Mouse (Mus musculus) midbrain, embryonic 15.5 days (tissue): Measurements from ENCODE around the gene Pif1. TPM values are rescaled to one million over a fixed set of nuclear protein-coding genes. Genes with fewer than 3 reads are reported as not detected.

Source experiments
- ATAC-seq: fragments of 200-750 bp; cut with Nextera tagmentation; replicated peaks from 2 replicates; pipeline ENCODE4 v1.8.0; 2017; ENCODE audit warnings: moderate TSS enrichment
- H3K27ac ChIP-seq: fragments of 300-500 bp; sonication (generic); 2 replicates; pipeline ENCODE4 v1.5.1; 2015; ENCODE audit warnings: mild to moderate bottlenecking, inconsistent platforms
- H3K27me3 ChIP-seq: fragments of 300-500 bp; sonication (generic); replicated peaks from 2 replicates; pipeline ENCODE4 v1.6.1; 2015; ENCODE audit warnings: inconsistent platforms
- H3K36me3 ChIP-seq: fragments of 300-500 bp; sonication (generic); replicated peaks from 2 replicates; pipeline ENCODE4 v1.6.1; 2015; ENCODE audit warnings: inconsistent platforms
- H3K4me1 ChIP-seq: fragments of 300-500 bp; sonication (generic); 2 replicates; pipeline ENCODE4 v1.6.1; 2015; ENCODE audit warnings: inconsistent platforms
- H3K4me2 ChIP-seq: fragments of 300-500 bp; sonication (generic); 2 replicates; pipeline ENCODE4 v1.6.1; 2015; ENCODE audit warnings: inconsistent platforms, mild to moderate bottlenecking, moderate library complexity
- H3K4me3 ChIP-seq: fragments of 300-500 bp; sonication (generic); 2 replicates; pipeline ENCODE4 v1.5.1; 2015; ENCODE audit warnings: mild to moderate bottlenecking, inconsistent platforms
- H3K9ac ChIP-seq: fragments of 300-500 bp; sonication (generic); 2 replicates; pipeline ENCODE4 v1.6.1; 2015; ENCODE audit warnings: mild to moderate bottlenecking, inconsistent platforms
- H3K9me3 ChIP-seq: fragments of 300-500 bp; sonication (generic); 2 replicates; pipeline ENCODE4 v1.6.1; 2016; ENCODE audit warnings: inconsistent platforms
- WGBS: fragments of 180-500 bp; shearing (Covaris S2); methylation state at CpG from one replicate; pipeline ENCODE4 v1.1.7; 2015; ENCODE audit warnings: mixed read lengths; 5-methylcytosine and 5-hydroxymethylcytosine counted together
- polyA plus RNA-seq: library from polyadenylated mRNA; unstranded; fragments of >200 nt; fragmentation: Nextera tagmentation; extraction: Ambion mirVana; gene quantifications from 2 replicates; pipeline ENCODE4 v1.2.1, GENCODE M21; 2015

Pif1 gene
- polyA plus RNA-seq, 1 experiment from 2014 or later: 2.3 TPM

DNA sequence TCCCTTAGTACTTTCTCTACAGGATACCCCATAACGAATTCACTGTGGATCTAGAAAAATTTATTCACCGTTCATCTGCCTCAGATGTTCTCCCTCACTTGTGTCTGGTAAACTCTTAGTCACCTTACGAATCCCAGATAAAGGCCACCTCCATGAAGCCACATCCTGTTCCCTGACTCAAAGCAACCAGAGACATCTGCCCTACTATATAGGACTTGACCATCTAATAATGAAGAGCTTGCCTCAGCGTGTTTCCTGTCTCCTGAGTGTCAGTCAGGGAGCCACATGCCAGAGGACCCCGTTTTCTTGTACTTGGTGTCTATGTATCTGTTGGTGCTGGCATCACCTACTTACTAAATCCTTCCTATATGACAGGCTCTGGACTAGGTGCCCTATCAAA is 37.3 kb upstream of the Pif1 start:
- Histone ChIP-seq H3K4me1 (no peaks in the 10 kb centered on the region), H3K9ac (no peak overlapping the region), H3K36me3 (no peaks in the 10 kb centered on the region), H3K4me2 (no peak overlapping the region), H3K27ac (no peak overlapping the region), H3K4me3 (no peak overlapping the region), H3K27me3 (no peaks in the 10 kb centered on the region), H3K9me3 (no peaks in the 10 kb centered on the region)
- ATAC-seq: no peak
- 84% methylated on average over 5 of the region's 5 CpGs for WGBS

DNA sequence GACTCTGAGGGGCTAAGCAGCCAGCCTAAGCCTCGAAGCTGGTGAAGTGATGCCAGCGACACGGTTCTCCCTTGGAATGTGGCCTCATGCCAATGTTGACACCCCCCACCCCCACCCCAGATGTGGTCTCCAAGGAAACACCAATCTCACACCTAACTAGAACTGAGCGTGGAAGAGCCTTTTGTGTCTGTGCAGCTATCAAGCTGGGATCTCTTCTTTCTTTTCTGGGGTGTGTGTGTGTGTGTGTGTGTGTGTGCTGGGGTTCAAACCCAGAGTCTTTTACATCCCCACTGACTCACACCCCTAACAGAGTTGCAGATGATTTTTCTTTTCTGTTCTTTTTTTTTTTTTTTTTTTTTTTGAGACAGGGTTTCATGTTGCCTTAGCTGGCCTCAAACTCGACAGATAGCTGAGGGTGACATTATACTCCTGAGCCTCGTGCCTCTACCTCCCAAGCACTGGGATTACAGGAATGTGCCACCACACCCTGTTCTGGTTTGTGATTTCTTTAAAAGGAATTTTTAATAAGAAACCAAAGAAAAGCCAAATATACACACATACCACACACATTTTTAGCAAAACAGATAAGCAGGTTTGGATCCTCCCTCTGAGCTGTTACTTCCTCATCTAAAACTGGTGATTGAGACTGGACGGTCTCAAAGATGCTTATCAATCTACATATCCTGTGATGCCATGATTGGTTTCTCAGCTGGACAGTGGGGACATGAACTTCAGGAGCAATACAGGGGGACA is 36.7 kb upstream of the Pif1 start:
- Histone ChIP-seq H3K27ac (no peak overlapping the region), H3K4me2 (no peak overlapping the region), H3K9ac (no peak overlapping the region), H3K36me3 (no peaks in the 10 kb centered on the region), H3K4me1 (peaks cover 2% of the 10 kb centered on the region; the same call in 1 of the 2 replicates), H3K9me3 (no peaks in the 10 kb centered on the region), H3K27me3 (no peaks in the 10 kb centered on the region), H3K4me3 (no peak overlapping the region)
- 26% methylated on average over 7 of the region's 7 CpGs for WGBS
- ATAC-seq: no peak

DNA sequence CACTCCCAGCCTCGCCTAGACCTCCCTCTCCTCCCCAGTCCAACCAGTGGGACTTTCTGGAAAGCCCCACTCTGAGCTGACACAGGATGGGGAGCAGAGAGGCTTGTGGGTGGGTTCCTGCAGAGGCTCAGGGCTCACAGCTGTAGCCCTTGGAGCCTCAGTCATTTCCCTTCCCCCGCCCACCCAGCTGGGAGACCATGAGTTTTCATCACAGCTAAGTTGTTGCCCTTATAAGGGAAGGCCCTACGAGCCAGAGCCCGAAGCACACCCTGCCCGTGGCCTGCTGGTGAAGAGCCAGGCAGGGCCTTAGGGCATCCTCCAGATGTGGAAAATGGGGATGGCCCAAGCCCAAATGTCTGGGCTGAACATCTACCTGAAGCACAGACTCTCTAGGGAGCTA is 35.9 kb upstream of the Pif1 start:
- Histone ChIP-seq H3K27me3 (no peaks in the 10 kb centered on the region), H3K4me2 (no peak overlapping the region), H3K36me3 (no peaks in the 10 kb centered on the region), H3K4me1 (peaks cover 3% of the 10 kb centered on the region; the same call in 1 of the 2 replicates), H3K9ac (no peak overlapping the region), H3K4me3 (no peak overlapping the region), H3K27ac (no peak overlapping the region), H3K9me3 (no peaks in the 10 kb centered on the region)
- no peak for ATAC-seq
- WGBS: 51% methylated on average over 5 of the region's 5 CpGs

GRCm38 (mm10) chr9:65552141-65552540 is 34.8 kb upstream of the Pif1 start:
- H3K4me1 ChIP-seq: peaks cover 3% of the 10 kb centered on the region; the same call in 1 of the 2 replicates
- no peak overlapping the region for H3K4me3 ChIP-seq
- WGBS: 95% methylated on average over 5 of the region's 5 CpGs
- H3K4me2 ChIP-seq: no peak overlapping the region
- no peaks in the 10 kb centered on the region for H3K36me3 ChIP-seq
- no peak overlapping the region for H3K9ac ChIP-seq
- H3K9me3 ChIP-seq: no peaks in the 10 kb centered on the region
- no peak for ATAC-seq
- H3K27ac ChIP-seq: no peak overlapping the region
- no peaks in the 10 kb centered on the region for H3K27me3 ChIP-seq

DNA sequence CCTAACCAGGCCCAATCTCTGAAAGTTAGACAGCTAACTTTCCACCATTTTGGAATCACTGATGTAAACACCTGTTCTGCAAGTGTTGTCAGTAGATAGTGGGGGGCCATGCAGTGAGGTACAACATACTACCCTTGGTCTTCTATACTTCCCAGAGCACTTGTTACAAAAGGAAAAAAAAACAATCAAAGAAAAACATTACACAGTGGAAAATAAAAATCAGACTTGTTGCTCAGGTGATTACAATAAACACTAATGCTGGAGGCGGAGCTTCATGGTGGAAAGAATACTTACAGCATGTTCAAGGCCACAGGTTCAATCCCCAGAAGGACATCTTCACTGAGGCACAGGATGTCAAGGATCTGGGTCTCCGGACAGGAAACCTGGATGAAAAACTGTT is 34.2 kb upstream of the Pif1 start:
- H3K4me1 ChIP-seq: peaks cover 3% of the 10 kb centered on the region; the same call in 1 of the 2 replicates
- 95% methylated on average over 2 of the region's 2 CpGs for WGBS
- H3K27me3 ChIP-seq: no peaks in the 10 kb centered on the region
- H3K4me2 ChIP-seq: no peak overlapping the region
- no peaks in the 10 kb centered on the region for H3K36me3 ChIP-seq
- H3K9me3 ChIP-seq: no peaks in the 10 kb centered on the region
- H3K4me3 ChIP-seq: no peak overlapping the region
- H3K27ac ChIP-seq: no peak overlapping the region
- no peak for ATAC-seq
- H3K9ac ChIP-seq: no peak overlapping the region

- Histone ChIP-seq H3K4me2 (no peak overlapping the region), H3K4me3 (no peak overlapping the region), H3K27ac (no peak overlapping the region), H3K9ac (no peak overlapping the region), H3K27me3 (no peaks in the 10 kb centered on the region), H3K4me1 (peaks cover 3% of the 10 kb centered on the region; the same call in 1 of the 2 replicates), H3K9me3 (no peaks in the 10 kb centered on the region), H3K36me3 (no peaks in the 10 kb centered on the region)
- no peak for ATAC-seq
- WGBS: 14% methylated on average over 5 of the region's 5 CpGs
These were observed 32.0 kb upstream of the Pif1 start for GRCm38 (mm10) chr9:65555001-65555405.

DNA sequence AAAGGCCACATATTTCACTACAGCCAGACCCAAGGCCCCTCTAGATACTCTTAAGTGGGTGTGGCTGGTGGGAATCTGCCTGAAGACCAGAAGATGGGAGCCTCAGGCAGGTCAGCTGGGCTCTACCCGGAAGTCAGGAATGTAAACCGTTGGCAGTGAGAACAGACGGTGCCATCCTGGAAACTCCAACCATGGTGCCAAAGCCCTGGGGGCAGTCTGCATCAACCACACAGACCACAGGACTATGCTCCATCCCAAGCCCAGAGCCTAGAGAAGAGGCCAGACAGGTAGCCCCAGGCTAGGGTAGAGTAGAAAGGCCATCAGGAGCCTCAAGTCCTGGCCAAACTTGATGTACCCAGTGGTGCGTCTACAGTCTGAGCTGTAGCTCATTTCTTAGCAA is 31.3 kb upstream of the Pif1 start:
- no peak for ATAC-seq
- H3K4me3 ChIP-seq: no peak overlapping the region
- H3K36me3 ChIP-seq: no peaks in the 10 kb centered on the region
- no peaks in the 10 kb centered on the region for H3K27me3 ChIP-seq
- no peak overlapping the region for H3K9ac ChIP-seq
- H3K4me2 ChIP-seq: no peak overlapping the region
- WGBS: 84% methylated on average over 4 of the region's 4 CpGs
- no peaks in the 10 kb centered on the region for H3K9me3 ChIP-seq
- no peak overlapping the region for H3K27ac ChIP-seq
- H3K4me1 ChIP-seq: peaks cover 3% of the 10 kb centered on the region; the same call in 1 of the 2 replicates

DNA sequence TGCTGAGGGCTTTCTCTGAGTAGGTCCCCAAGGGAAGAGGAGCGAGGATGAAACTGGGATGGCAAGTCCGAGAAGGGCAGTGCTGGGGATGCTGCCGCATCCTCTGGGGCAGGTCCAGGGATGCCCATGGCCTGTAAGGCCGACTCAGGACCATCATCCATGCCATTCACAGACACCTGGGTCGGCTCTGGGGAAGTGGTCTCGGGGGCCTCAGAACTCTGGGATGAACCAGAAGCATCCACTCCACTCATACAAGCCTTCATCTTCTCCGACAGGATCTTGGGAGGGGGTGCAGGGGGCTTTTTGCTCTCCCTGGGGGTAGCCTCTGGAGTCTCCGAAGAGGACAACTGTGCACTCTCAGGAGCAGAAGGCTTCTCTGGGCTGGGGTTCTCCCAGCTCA is 30.6 kb upstream of the Pif1 start:
- Histone ChIP-seq H3K36me3 (no peaks in the 10 kb centered on the region), H3K27me3 (no peaks in the 10 kb centered on the region), H3K27ac (no peak overlapping the region), H3K4me1 (peaks cover 3% of the 10 kb centered on the region; the same call in 1 of the 2 replicates), H3K4me2 (no peak overlapping the region), H3K9me3 (no peaks in the 10 kb centered on the region), H3K4me3 (no peak overlapping the region), H3K9ac (no peak overlapping the region)
- ATAC-seq: no peak
- WGBS: 98% methylated on average over 8 of the region's 8 CpGs

GRCm38 (mm10) chr9:65556979-65557378 is 30.0 kb upstream of the Pif1 start:
- no peak overlapping the region for H3K9ac ChIP-seq

DNA sequence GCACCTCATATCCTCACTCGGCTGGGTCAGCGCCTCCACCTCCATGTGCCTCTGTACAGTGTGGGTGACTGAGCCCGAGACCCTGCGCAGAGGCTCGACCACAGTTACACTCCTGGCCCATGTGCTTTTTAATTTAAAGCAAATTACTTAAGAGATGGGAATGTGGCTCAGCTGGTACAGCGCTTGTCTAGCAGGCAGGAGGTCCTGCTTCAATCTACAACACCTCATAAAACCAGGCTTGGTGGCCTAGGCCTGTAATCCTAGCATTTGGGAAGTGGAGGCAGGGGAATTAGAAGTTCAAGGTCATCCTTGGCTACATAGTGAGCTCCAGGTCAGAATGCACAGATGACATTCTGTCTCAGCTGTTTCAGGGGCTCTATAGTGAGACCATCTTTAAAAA is 28.2 kb upstream of the Pif1 start:
- no peaks in the 10 kb centered on the region for H3K9me3 ChIP-seq

More at GRCm38 (mm10) chr9:65556979-65557378, 30.0 kb upstream of the Pif1 start:
- H3K4me1 ChIP-seq: peaks cover 3% of the 10 kb centered on the region; the same call in 1 of the 2 replicates
- H3K27me3 ChIP-seq: no peaks in the 10 kb centered on the region
- ATAC-seq: no peak
- H3K4me3 ChIP-seq: no peak overlapping the region
- no peaks in the 10 kb centered on the region for H3K9me3 ChIP-seq
- no peak overlapping the region for H3K27ac ChIP-seq
- H3K36me3 ChIP-seq: no peaks in the 10 kb centered on the region
- 95% methylated on average over 5 of the region's 5 CpGs for WGBS
- no peak overlapping the region for H3K4me2 ChIP-seq

DNA sequence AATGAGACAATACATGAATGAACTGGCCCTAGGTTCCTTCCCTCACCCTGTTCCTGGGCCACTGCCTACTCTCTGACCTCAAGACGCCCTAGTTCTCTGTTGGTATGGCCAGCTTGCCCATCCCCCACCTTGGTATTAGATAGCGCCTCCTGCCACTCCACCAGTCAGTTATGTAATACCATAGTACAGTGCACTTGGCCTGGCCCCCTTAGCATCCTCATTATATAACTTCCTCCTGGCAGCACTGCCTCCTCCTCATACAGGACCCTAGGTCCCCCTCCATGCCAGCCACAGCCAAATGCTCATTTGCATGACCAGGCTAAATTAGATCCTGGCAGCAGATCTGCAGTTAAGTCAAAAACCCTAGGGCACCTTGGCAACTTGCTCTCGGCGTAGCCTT is 25.9 kb upstream of the Pif1 start:
- Histone ChIP-seq H3K27me3 (no peaks in the 10 kb centered on the region), H3K36me3 (no peaks in the 10 kb centered on the region), H3K27ac (no peak overlapping the region), H3K4me3 (no peak overlapping the region), H3K4me2 (no peak overlapping the region), H3K4me1 (no peaks in the 10 kb centered on the region; the same call in 1 of the 2 replicates), H3K9ac (no peak overlapping the region), H3K9me3 (no peaks in the 10 kb centered on the region)
- WGBS: 85% methylated on average over 4 of the region's 4 CpGs
- no peak for ATAC-seq

More for the DNA sequence above, 28.2 kb upstream of the Pif1 start:
- WGBS: 94% methylated on average over 6 of the region's 6 CpGs
- Histone ChIP-seq H3K4me3 (no peak overlapping the region), H3K4me2 (no peak overlapping the region), H3K9ac (no peak overlapping the region), H3K4me1 (peaks cover 3% of the 10 kb centered on the region; the same call in 1 of the 2 replicates), H3K27me3 (no peaks in the 10 kb centered on the region), H3K27ac (no peak overlapping the region), H3K36me3 (no peaks in the 10 kb centered on the region)
- ATAC-seq: no peak

DNA sequence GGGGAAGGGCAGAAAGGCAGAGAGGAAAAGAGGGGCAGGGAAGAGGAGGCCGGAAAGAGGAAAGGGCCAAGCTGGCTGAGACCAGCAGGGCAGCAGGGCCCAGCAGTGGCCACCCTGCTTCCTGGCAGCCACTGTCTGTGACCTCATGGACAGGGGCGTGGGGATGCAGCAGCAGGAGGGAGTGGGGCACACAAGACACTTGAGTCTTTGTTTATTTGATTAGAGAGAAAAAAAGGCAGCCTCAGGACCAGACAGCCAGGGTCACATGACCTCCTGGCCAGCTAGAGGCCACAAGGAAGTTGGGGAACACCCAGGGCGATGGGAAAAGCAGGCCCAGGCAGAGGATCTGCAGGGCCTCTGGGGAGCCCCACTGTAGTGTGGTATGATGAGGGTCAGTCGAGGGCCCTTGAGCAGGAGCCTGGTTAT is 24.9 kb upstream of the Pif1 start:
- no peak overlapping the region for H3K9ac ChIP-seq
- 34% methylated on average over 4 of the region's 4 CpGs for WGBS
- no peak overlapping the region for H3K4me3 ChIP-seq
- no peaks in the 10 kb centered on the region for H3K27me3 ChIP-seq
- no peaks in the 10 kb centered on the region for H3K36me3 ChIP-seq
- no peak overlapping the region for H3K4me2 ChIP-seq
- no peak overlapping the region for H3K27ac ChIP-seq
- H3K9me3 ChIP-seq: no peaks in the 10 kb centered on the region
- no peaks in the 10 kb centered on the region; the same call in 1 of the 2 replicates for H3K4me1 ChIP-seq
- no peak for ATAC-seq

DNA sequence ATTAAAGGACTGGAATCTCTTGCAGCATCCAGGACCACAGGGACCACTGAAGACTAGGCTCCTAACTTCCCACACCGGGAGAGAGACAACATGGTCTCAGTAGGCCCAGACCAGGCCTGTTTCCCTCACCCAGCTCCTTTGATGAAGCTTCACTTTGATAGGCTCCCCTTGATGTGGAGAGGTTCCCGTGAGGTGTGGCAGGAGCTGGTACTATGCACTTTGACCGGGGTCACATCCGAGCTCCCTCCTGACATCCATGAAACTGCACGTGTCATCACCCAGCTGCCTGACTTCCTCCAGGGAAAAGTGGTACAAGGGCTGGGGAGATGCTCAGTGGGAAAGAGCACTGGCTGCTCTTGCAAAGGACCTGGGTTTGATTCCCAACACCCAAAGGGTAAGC is 23.9 kb upstream of the Pif1 start:
- Histone ChIP-seq H3K27ac (no peak overlapping the region), H3K4me1 (no peaks in the 10 kb centered on the region; the same call in 1 of the 2 replicates), H3K27me3 (no peaks in the 10 kb centered on the region), H3K9me3 (no peaks in the 10 kb centered on the region), H3K9ac (no peak overlapping the region), H3K4me2 (no peak overlapping the region), H3K4me3 (no peak overlapping the region), H3K36me3 (no peaks in the 10 kb centered on the region)
- WGBS: 93% methylated on average over 5 of the region's 5 CpGs
- no peak for ATAC-seq
